Mouse (Mus musculus) MEL (cell line): ENCODE results near the gene Tmed6. TPM values are rescaled to one million over a fixed set of nuclear protein-coding genes. Genes with fewer than 3 reads are reported as not detected.
"Not testable (repeated sequence)": the region's sequence is repeated elsewhere in the genome, so short reads cannot be mapped to it uniquely, and the experiment has no call there.

Experiments
- DNase-seq: peaks from one replicate; pipeline ENCODE4 v3.0.0; 2011; ENCODE audit warnings: low read depth, low spot score
- H3K27ac ChIP-seq: 2 replicates; pipeline ENCODE4 v1.5.1; 2012; ENCODE audit warnings: low read depth, mild to moderate bottlenecking, control low read depth, low read length, moderate library complexity; ENCODE audit not compliant: control insufficient read depth
- H3K27me3 ChIP-seq, 2 experiments: fragments of 150-350 bp in 1 of 2; sonication (generic) in 1 of 2; 2 replicates each; pipeline ENCODE4 v1.6.1; 2012; ENCODE audit warnings: low read length in 2 of 2, mild to moderate bottlenecking in 2 of 2, improper control_type of control experiment in 1 of 2, moderate library complexity in 1 of 2; ENCODE audit not compliant: insufficient read depth in 2 of 2, control insufficient read depth in 1 of 2
- H3K36me3 ChIP-seq, 2 experiments: 2 replicates each; pipeline ENCODE4 v1.6.1; 2012 to 2014; ENCODE audit warnings: low read length in 2 of 2, improper control_type of control experiment in 1 of 2, inconsistent platforms in 1 of 2, mild to moderate bottlenecking in 1 of 2; ENCODE audit not compliant: insufficient read depth in 2 of 2, control insufficient read depth in 1 of 2
- H3K4me1 ChIP-seq, 2 experiments: fragments of 150-350 bp in 1 of 2; sonication (generic) in 1 of 2; 2 replicates each; pipeline ENCODE4 v1.6.1; 2012; ENCODE audit warnings: low read length in 2 of 2, improper control_type of control experiment in 1 of 2, mild to moderate bottlenecking in 1 of 2; ENCODE audit not compliant: insufficient read depth in 2 of 2, control insufficient read depth in 1 of 2
- H3K4me3 ChIP-seq, 2 experiments: fragments of 150-350 bp in 1 of 2; sonication (generic) in 1 of 2; 2 replicates each; pipeline ENCODE4 v1.5.1; 2012; ENCODE audit warnings: low read depth in 2 of 2, low read length in 2 of 2, mild to moderate bottlenecking in 2 of 2, moderate library complexity in 2 of 2, control low read depth in 1 of 2, improper control_type of control experiment in 1 of 2; ENCODE audit not compliant: control insufficient read depth in 1 of 2, insufficient read depth in 1 of 2
- H3K79me2 ChIP-seq: 2 replicates; pipeline ENCODE4 v1.6.1; 2012; ENCODE audit warnings: mild to moderate bottlenecking, low read length, moderate library complexity; ENCODE audit not compliant: control insufficient read depth, poor library complexity, insufficient read depth
- H3K9ac ChIP-seq: 2 replicates; pipeline ENCODE4 v1.6.1; 2012; ENCODE audit warnings: low read depth, mild to moderate bottlenecking, control low read depth, low read length, moderate library complexity; ENCODE audit not compliant: control insufficient read depth, poor library complexity, severe bottlenecking
- H3K9me3 ChIP-seq: fragments of 150-350 bp; sonication (generic); replicated peaks from 2 replicates; pipeline ENCODE4 v1.6.1; 2012; ENCODE audit warnings: mild to moderate bottlenecking, low read length, improper control_type of control experiment, moderate library complexity; ENCODE audit not compliant: insufficient read depth
- CTCF ChIP-seq, 3 experiments: IDR thresholded peaks in 2 of 3; conservative IDR thresholded peaks in 1 of 3; 2 replicates each; pipeline ENCODE4 v1.5.1; 2011 to 2012; ENCODE audit warnings: low read length in 3 of 3, low read depth in 2 of 3, mild to moderate bottlenecking in 2 of 3, improper control_type of control experiment in 1 of 3, inconsistent platforms in 1 of 3, mixed read lengths in 1 of 3, moderate library complexity in 1 of 3; ENCODE audit not compliant: control insufficient read depth in 1 of 3, insufficient read depth in 1 of 3, poor library complexity in 1 of 3, severe bottlenecking in 1 of 3
- ELF1 ChIP-seq: IDR thresholded peaks from 2 replicates; pipeline ENCODE4 v1.6.1; 2014; ENCODE audit warnings: low read depth, mild to moderate bottlenecking, inconsistent platforms, low read length, improper control_type of control experiment, moderate library complexity
- ETS1 ChIP-seq: IDR thresholded peaks from 2 replicates; pipeline ENCODE4 v1.6.1; 2012; ENCODE audit warnings: low read depth, mild to moderate bottlenecking, inconsistent platforms, low read length, improper control_type of control experiment, moderate library complexity
- GATA1 ChIP-seq: IDR thresholded peaks from 2 replicates; pipeline ENCODE4 v1.6.1; 2011; ENCODE audit warnings: low read depth, low read length, improper control_type of control experiment
- HCFC1 ChIP-seq: IDR thresholded peaks from 2 replicates; pipeline ENCODE4 v1.6.1; 2012; ENCODE audit warnings: low read depth, mild to moderate bottlenecking, inconsistent platforms, low read length, improper control_type of control experiment, moderate library complexity
- JUND ChIP-seq: IDR thresholded peaks from 2 replicates; pipeline ENCODE4 v1.6.1; 2011; ENCODE audit warnings: low read depth, mild to moderate bottlenecking, improper control_type of control experiment, low read length
- KAT2A ChIP-seq: conservative IDR thresholded peaks from 2 replicates; pipeline ENCODE4 v1.6.1; 2012; ENCODE audit warnings: low read depth, low read length, improper control_type of control experiment, inconsistent platforms
- MAFK ChIP-seq: IDR thresholded peaks from 2 replicates; pipeline ENCODE4 v1.6.1; 2011; ENCODE audit warnings: low read depth, mild to moderate bottlenecking, low read length, improper control_type of control experiment, borderline replicate concordance
- MAX ChIP-seq: IDR thresholded peaks from 2 replicates; pipeline ENCODE4 v1.6.1; 2011; ENCODE audit warnings: low read length, improper control_type of control experiment
- MAZ ChIP-seq: IDR thresholded peaks from 2 replicates; pipeline ENCODE4 v1.6.1; 2012; ENCODE audit warnings: low read depth, mild to moderate bottlenecking, inconsistent platforms, low read length, improper control_type of control experiment
- MEF2A ChIP-seq: IDR thresholded peaks from 2 replicates; pipeline ENCODE4 v1.6.1; 2014; ENCODE audit warnings: low read depth, mild to moderate bottlenecking, inconsistent platforms, low read length, improper control_type of control experiment; ENCODE audit not compliant: poor library complexity, insufficient replicate concordance, severe bottlenecking; ENCODE audit errors: extremely low read depth
- MXI1 ChIP-seq: IDR thresholded peaks from 2 replicates; pipeline ENCODE4 v1.6.1; 2011; ENCODE audit warnings: mild to moderate bottlenecking, low read depth, low read length, improper control_type of control experiment
- POLR2A ChIP-seq, 2 experiments: IDR thresholded peaks; 2 replicates each; pipeline ENCODE4 v1.6.1; 2011 to 2012; ENCODE audit warnings: low read length in 2 of 2, mild to moderate bottlenecking in 2 of 2, control low read depth in 1 of 2, improper control_type of control experiment in 1 of 2, low read depth in 1 of 2, moderate library complexity in 1 of 2; ENCODE audit not compliant: control insufficient read depth in 1 of 2, insufficient read depth in 1 of 2, poor library complexity in 1 of 2
- POLR2AphosphoS2 ChIP-seq: IDR thresholded peaks from 2 replicates; pipeline ENCODE4 v1.6.1; 2011; ENCODE audit warnings: low read length, improper control_type of control experiment
- TBP ChIP-seq: IDR thresholded peaks from 2 replicates; pipeline ENCODE4 v1.8.0; 2011; ENCODE audit warnings: low read depth, low read length, improper control_type of control experiment
- TCF12 ChIP-seq: IDR thresholded peaks from 2 replicates; pipeline ENCODE4 v1.6.1; 2014; ENCODE audit warnings: low read depth, mild to moderate bottlenecking, inconsistent platforms, low read length, improper control_type of control experiment, moderate library complexity
- USF2 ChIP-seq, 2 experiments: IDR thresholded peaks; 2 replicates each; pipeline ENCODE4 v1.6.1; 2011 to 2012; ENCODE audit warnings: improper control_type of control experiment in 2 of 2, low read length in 2 of 2, borderline replicate concordance in 1 of 2, inconsistent platforms in 1 of 2, low read depth in 1 of 2, mild to moderate bottlenecking in 1 of 2; ENCODE audit not compliant: insufficient read depth in 1 of 2
- ZC3H11A ChIP-seq: IDR thresholded peaks from 2 replicates; pipeline ENCODE4 v1.6.1; 2012; ENCODE audit warnings: low read depth, mild to moderate bottlenecking, inconsistent platforms, low read length, improper control_type of control experiment
- ZMIZ1 ChIP-seq: IDR thresholded peaks from 2 replicates; pipeline ENCODE4 v1.6.1; 2012; ENCODE audit warnings: low read depth, mild to moderate bottlenecking, inconsistent platforms, low read length, improper control_type of control experiment, moderate library complexity
- polyA plus RNA-seq, 2 experiments: library from polyadenylated mRNA; stranded (reverse) in 1 of 2; unstranded in 1 of 2; fragments of >175 nt in 1 of 2; fragments of >200 nt in 1 of 2; gene quantifications; 2 replicates each; pipeline versions ENCODE4 v1.2.1 to v1.2.4; 2012; ENCODE audit warnings: low replicate concordance in 2 of 2, low read depth in 1 of 2; ENCODE audit not compliant: insufficient read length in 2 of 2, insufficient read depth in 1 of 2, missing spikeins in 1 of 2
- total RNA-seq: library from RNA; depleted of rRNA; stranded (reverse); fragments of 300-350 nt; gene quantifications from 2 replicates; pipeline ENCODE4 v1.2.3, GENCODE M21; 2012

The Tmed6 gene
- total and polyA plus RNA-seq, 3 experiments = not detected

GRCm38 (mm10) chr8:107109816-107110435 is 44.5 kb upstream of the Tmed6 start (continued):
- TF ChIP-seq MXI1 = peak; percentile 49
- TF ChIP-seq JUND = no peak
- TF ChIP-seq ZC3H11A = 0 out of 2 replicates have a peak, but pooled peaks have one; percentile 12
- TF ChIP-seq USF2 (IDR thresholded peaks at IDR 0.05; ENCODE audit: borderline replicate concordance in 1 of 2, insufficient read depth in 1 of 2, low read depth in 1 of 2, low read length in 2 of 2) = no peak
- TF ChIP-seq MAFK = no peak
- no peak for TF ChIP-seq TCF12
- TF ChIP-seq ETS1 = no peak
- TF ChIP-seq ELF1 = no peak
- TF ChIP-seq MEF2A = no peak
- TF ChIP-seq MAZ = no peak
- TF ChIP-seq MAX = no peak
- TF ChIP-seq HCFC1 = no peak
- no peak for TF ChIP-seq POLR2AphosphoS2
- TF ChIP-seq TBP = 0 out of 2 replicates have a peak, but pooled peaks have one; percentile 13
- TF ChIP-seq ZMIZ1 = no peak
- TF ChIP-seq POLR2A (IDR thresholded peaks at IDR 0.05; ENCODE audit: control insufficient read depth in 1 of 2, insufficient read depth in 1 of 2, low read depth in 1 of 2, low read length in 2 of 2, poor library complexity in 1 of 2) = no peak
- no peak for TF ChIP-seq KAT2A
- TF ChIP-seq CTCF (IDR thresholded peaks at IDR 0.05 in 2 of 3, conservative IDR thresholded peaks at IDR 0.05 in 1 of 3; ENCODE audit: control insufficient read depth in 1 of 3, insufficient read depth in 1 of 3, low read depth in 2 of 3, low read length in 3 of 3, poor library complexity in 1 of 3, severe bottlenecking in 1 of 3) = peak; percentile 13 to 35 (median 15); a peak in 2 of 6 replicates
- TF ChIP-seq GATA1 = no peak

GRCm38 (mm10) chr8:107108978-107109720 is 43.7 kb upstream of the Tmed6 start:
- H3K9me3 ChIP-seq = no peaks in the 10 kb centered on the region
- no peak for DNase-seq
- TF ChIP-seq ETS1 = no peak
- TF ChIP-seq, all 39 proteins: peak for 0
- H3K4me3 ChIP-seq = no peak overlapping the region
- H3K27ac ChIP-seq = no peak overlapping the region
- H3K9ac ChIP-seq = no peak overlapping the region
- no peaks in the 10 kb centered on the region for H3K27me3 ChIP-seq
- H3K79me2 ChIP-seq = no peaks in the 10 kb centered on the region
- peaks cover 0 to 17% of the 10 kb centered on the region in 2 experiments; a peak in 2 of 4 replicates for H3K36me3 ChIP-seq
- H3K4me1 ChIP-seq = peaks cover 0 to 14% of the 10 kb centered on the region in 2 experiments; a peak in 2 of 4 replicates

GRCm38 (mm10) chr8:107108089-107108488 is 42.6 kb upstream of the Tmed6 start:
- Histone ChIP-seq H3K36me3 (peaks cover 0 to 14% of the 10 kb centered on the region in 2 experiments; a peak in 2 of 4 replicates), H3K4me1 (peaks cover 0 to 14% of the 10 kb centered on the region in 2 experiments; a peak in 2 of 4 replicates)
- not testable (repeated sequence) for H3K9ac ChIP-seq, H3K4me3 ChIP-seq, H3K79me2 ChIP-seq, H3K27ac ChIP-seq, H3K9me3 ChIP-seq, H3K27me3 ChIP-seq, DNase-seq
